Mouse (Mus musculus) adrenal gland, postnatal 4 days (tissue): ENCODE data around the gene Kank1. TPM values are rescaled to one million over a fixed set of nuclear protein-coding genes. Genes with fewer than 3 reads are reported as not detected.

Experiments
- DNase-seq, 2 experiments: peaks; one replicate each; pipeline ENCODE4 v3.0.0; 2021 to 2022; ENCODE audit warnings: low spot score in 2 of 2, mixed read lengths in 2 of 2
- total RNA-seq, 2 experiments: library from RNA; stranded (reverse); gene quantifications; 2 replicates each; pipeline ENCODE4 v1.2.3; 2021

Kank1 gene
- total RNA-seq, 2 experiments from 2014 or later, result 33.2 to 34.3 TPM

DNA sequence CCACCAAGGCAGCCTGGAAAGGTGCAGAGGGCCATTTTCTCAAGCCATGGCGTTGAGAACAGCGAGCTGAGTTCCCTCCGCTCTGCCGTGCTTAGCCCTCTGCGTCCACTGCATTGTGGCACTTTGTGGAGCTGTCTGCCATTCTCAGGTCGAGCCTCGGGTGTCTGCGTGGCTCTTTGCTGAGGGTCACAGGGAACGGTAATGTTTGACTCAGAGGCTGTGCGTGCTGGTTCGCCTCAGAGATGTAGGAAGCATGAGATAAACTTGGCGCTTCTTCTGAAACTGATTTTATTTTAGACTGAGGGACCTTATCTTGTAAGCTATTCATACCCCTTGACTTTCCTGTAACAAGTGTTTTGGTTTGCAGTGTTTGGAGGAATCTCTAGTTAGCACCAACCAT lies 72.0 kb downstream of the Kank1 start:
- no peak for DNase-seq

GRCm38 (mm10) chr19:25310989-25311388 lies 74.2 kb downstream of the Kank1 start:
- no peak for DNase-seq

GRCm38 (mm10) chr19:25311626-25312025 lies 74.9 kb downstream of the Kank1 start:
- DNase-seq, result no peak

GRCm38 (mm10) chr19:25315458-25315889 lies 78.7 kb downstream of the Kank1 start:
- DNase-seq, result no peak

DNA sequence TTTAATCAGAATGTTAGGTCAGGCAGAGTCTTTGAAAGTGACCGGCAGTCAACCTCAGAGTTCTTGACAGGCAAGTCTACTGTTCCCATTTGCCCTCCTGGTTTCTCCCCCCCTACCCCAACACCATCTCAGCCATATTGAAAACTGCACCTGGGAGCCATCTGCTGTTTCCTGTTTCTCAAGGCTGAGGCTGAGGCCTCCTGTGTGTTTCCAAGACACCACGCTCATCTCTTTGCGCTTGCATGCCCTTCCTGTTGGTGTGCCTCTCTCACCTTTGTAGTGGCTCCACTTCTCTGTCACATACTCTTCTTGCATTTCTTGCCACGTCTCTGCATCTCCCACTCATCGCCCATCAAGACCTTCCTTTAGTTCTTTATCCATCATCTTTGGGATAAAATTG lies 79.2 kb downstream of the Kank1 start:
- DNase-seq, result no peak

DNA sequence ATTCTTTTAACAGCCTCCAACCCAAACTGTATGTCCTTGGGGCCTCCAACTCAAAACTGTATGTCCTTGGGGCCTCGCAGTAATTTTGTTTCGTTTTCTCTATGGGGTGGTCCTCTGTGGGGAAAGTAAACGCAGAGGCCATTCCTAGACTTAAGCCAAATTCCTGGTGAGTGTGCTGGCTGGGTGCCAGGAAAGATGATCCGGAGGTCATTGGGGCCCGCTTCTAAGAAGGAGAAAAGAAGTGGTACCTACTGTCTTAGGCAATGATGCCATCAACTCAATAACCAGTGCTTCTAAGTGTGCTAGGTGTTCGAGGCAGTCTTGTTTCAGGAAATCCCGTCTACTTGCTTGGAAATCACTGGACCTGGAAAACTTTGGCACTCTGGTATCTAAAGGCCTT lies 87.5 kb downstream of the Kank1 start:
- DNase-seq, result no peak

DNA sequence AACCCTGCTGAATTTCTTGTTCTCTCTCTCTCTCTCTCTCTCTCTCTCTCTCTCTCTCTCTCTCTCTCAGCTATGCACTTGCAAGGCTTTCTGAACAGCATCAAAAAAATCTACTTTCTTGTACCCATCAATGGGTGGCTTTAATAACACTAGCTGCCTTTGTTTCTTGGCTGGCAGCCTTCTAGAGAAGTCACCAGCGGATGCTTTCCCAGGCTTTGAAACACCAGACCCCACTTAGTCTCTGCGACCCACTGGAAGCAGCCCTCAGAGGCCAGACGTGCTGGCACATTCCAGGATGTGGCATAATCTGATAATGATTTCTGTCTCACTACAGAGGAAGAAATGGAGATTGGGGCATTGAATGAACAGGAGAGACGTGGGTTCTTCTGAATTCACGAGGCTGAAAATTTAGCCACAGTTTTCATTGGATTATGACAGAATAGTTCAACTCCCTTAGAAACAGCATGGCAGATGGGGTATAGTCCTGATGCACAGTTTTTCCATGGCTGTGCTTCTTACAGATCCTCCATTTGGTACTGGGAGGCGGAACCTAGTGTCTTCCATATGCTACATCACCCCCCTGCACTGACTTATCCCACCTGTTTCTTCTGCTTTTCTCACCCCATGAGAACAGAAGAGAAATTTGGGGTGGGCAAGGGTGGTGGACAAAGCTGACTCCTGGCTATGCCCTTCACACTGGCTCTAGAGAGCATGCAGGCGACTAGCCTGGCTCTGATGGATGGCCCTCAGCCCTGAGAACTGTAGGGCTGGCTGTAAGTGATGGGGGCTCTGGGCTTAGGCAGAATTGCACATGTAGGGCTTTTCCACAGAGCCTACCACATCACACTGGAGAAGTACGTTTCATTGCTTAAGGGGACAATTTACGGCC lies 88.6 kb downstream of the Kank1 start:
- no peak for DNase-seq

DNA sequence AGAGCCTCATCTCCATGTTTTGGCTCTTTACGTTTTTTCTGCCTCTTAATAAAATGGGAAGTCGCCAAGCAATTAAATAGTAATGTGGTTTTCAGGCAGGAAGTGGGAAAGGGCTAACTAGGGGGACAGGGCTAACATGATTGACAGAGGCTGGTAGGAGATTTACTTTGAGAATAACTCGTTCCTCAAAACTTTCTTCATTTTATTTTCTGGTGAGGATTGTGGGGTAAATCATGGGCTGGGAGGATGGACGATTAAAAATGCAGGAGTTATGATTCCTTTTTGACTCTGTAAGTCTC lies 89.2 kb downstream of the Kank1 start:
- no peak for DNase-seq

- DNase-seq, result no peak
Measured at GRCm38 (mm10) chr19:25327633-25328032, 90.9 kb downstream of the Kank1 start.

DNA sequence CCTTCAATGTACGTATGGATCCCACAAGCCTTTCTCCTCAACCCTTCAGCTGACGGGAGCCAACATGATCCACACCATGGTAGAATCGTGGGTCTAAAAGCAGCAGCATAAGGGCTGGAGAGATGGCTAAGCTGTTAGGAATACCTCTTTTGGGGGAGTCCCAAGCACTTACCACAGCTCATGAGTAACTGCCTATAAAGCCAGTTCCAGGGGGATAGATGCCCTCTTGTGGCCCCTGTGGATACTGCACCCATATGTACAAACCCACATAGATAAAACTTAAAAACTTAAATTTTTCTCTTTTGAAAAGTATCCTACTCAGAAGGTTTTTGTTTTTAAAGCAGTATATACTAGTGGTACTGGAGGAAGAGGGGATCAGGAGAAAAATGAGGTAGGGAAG lies 97.6 kb downstream of the Kank1 start:
- peak in 1 of 2 experiments; percentile 28 for DNase-seq

GRCm38 (mm10) chr19:25336731-25337130 lies 100.0 kb downstream of the Kank1 start:
- DNase-seq, result no peak

- peak in 1 of 2 experiments; percentile 6 for DNase-seq
Measured at GRCm38 (mm10) chr19:25340630-25341620, 104.2 kb downstream of the Kank1 start.

DNA sequence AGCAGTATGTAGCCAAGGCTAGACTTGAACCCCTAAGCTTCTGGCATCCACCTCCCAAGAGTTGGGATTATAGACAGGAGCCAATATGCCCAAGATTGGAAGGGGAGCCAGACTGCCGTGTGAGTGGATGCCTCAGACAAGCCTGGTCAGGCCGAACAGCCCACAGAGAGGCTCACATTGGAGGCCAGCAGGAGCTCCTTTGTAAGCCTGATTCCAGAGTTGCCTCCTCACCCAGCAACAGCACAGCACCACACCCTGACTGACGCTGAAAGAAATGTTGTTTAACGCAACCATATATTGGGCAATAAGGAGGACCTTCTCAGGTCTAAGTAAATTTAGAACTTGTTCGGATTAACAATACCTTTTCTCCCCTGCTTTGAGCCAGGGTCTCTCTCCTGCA lies 105.3 kb downstream of the Kank1 start:
- no peak for DNase-seq

GRCm38 (mm10) chr19:25343657-25344322 lies 107.0 kb downstream of the Kank1 start:
- DNase-seq, result no peak

GRCm38 (mm10) chr19:25344371-25344770 lies 107.6 kb downstream of the Kank1 start:
- no peak for DNase-seq

- no peak for DNase-seq
Measured at GRCm38 (mm10) chr19:25345972-25346371, 109.2 kb downstream of the Kank1 start.

DNA sequence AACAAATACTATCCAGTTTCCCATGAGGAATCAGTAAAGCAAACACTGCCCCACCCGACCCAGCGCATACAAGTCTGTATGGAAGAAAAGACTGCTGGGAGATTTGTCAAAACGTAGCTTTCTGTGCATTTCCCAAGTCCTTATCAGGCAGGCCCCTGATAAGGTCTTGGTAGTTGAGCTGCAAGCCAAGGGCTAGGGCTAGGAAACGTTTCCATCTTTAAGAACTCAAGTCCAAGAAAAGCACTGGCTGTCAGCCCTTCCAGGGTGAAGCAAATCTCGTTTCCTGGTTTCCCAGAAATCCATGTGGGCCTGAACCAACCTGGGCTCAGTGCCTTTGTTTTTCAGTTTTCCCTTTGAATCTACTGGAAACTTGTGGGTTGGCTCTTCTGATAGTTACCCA lies 110.7 kb downstream of the Kank1 start:
- DNase-seq, result no peak

DNA sequence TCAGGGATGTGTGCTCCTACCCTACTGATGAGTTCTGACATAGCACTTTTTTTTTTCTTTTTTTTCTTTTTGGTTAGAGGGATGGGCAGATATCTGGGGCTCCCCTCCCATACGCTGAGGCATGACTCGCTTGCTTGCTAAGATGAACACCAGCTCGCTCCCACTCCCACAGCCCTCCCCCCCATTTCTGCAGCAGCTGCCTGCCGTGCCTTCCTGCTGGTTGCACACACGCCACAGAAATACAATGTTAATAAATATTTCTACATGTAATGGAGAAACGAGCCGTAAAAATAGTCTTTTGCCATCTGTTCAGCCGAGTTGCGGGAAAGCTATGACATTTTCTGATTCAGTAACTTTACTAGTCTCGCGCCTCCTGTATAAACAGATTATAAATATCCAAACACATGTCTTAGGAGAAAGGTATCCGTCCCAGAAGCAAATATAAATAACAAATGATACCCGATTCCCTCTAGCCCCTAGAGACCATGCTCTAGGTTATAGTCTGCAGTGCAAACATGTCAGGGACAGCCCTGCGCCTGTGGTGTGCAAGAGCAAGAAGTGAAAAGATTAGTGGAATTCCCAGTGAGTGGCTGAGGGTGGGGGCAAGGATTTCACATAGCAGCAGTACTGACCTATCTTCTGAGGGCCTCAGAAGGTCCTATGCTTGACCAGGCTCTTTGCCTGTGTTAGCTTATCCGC lies 114.6 kb downstream of the Kank1 start:
- DNase-seq, result no peak

- DNase-seq, result no peak
Measured at GRCm38 (mm10) chr19:25357094-25357493, 120.3 kb downstream of the Kank1 start.

- DNase-seq, result no peak
Measured at GRCm38 (mm10) chr19:25358486-25359120, 121.8 kb downstream of the Kank1 start.
